Mouse (Mus musculus): ENCODE data around the gene B4galnt3. TPM values are rescaled to one million over a fixed set of nuclear protein-coding genes. Genes with fewer than 3 reads are reported as not detected.

The B4galnt3 gene
- polyA plus RNA-seq, 1 experiment from 2014 or later = 0.18 TPM

DNA sequence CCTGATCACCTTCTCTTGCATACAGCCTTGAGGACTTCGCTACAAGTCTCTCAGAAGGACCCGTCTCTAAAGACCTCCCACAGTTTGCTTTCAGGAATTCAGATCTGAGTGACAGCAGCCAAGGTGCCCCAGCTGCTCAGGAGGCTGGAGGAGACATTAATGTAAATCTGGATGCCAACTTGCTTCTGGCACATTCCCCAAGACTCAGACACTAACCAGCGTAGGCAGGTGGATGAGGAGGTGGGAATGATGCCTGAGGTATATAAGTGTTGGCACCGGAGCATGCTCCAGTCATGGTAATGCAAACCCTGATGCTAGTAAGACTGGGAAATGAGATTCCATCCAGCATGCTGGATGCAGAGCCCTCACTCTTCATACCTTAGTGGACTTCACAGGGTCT lies 129.6 kb downstream of the B4galnt3 start:
- DNase-seq (ENCODE audit: low spot score) (no peak), ATAC-seq (replicated peaks; ENCODE audit: insufficient number of reproducible peaks, low FRiP score, low TSS enrichment, low read depth) (no peak)
- no peaks in the 10 kb centered on the region for H3K4me1 ChIP-seq (ENCODE audit: control insufficient read depth, insufficient read depth, low read length)
- H3K9ac ChIP-seq (replicated peaks; ENCODE audit: low read length) = no peak overlapping the region
- H3K4me2 ChIP-seq (ENCODE audit: low read depth, low read length) = no peak overlapping the region
- H3K36me3 ChIP-seq (replicated peaks; ENCODE audit: control insufficient read depth, insufficient read depth, low read depth, low read length) = no peaks in the 10 kb centered on the region
- no peaks in the 10 kb centered on the region for H3K9me3 ChIP-seq (replicated peaks; ENCODE audit: control insufficient read depth, low read length)
- 86% methylated on average over 4 of the region's 4 CpGs for WGBS
- no peak overlapping the region for H3K27ac ChIP-seq (replicated peaks; ENCODE audit: low read depth, low read length)
- no peak overlapping the region for H3K4me3 ChIP-seq (ENCODE audit: low read depth, low read length)
- no peaks in the 10 kb centered on the region for H3K27me3 ChIP-seq (ENCODE audit: control insufficient read depth, insufficient read depth, low read length)

DNA sequence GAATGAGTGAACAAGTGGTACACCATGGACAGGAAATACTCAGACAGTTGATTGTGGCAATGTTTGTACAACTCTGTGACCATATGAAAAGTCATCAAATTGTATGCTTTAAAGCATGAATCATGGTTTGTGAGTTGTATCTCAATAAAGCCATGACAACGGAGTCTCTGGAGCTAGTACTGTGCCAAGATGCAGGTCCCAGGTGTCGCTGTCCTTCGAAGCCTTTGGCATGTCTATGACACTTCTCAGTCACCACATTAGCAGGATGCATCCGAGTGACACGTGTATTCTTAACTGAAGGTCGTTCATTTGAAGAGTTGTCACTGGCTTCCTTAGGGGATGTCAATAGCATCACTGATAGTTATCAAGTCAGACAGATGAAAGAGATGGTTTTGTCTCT lies 131.4 kb downstream of the B4galnt3 start:
- WGBS = 77% methylated on average over 6 of the region's 6 CpGs
- H3K9ac ChIP-seq (replicated peaks; ENCODE audit: low read length) = no peak overlapping the region
- H3K36me3 ChIP-seq (replicated peaks; ENCODE audit: control insufficient read depth, insufficient read depth, low read depth, low read length) = no peaks in the 10 kb centered on the region
- no peak overlapping the region for H3K4me2 ChIP-seq (ENCODE audit: low read depth, low read length)
- no peak overlapping the region for H3K27ac ChIP-seq (replicated peaks; ENCODE audit: low read depth, low read length)
- H3K27me3 ChIP-seq (ENCODE audit: control insufficient read depth, insufficient read depth, low read length) = no peaks in the 10 kb centered on the region
- no peaks in the 10 kb centered on the region for H3K9me3 ChIP-seq (replicated peaks; ENCODE audit: control insufficient read depth, low read length)
- H3K4me3 ChIP-seq (ENCODE audit: low read depth, low read length) = no peak overlapping the region
- DNase-seq (ENCODE audit: low spot score) (no peak), ATAC-seq (replicated peaks; ENCODE audit: insufficient number of reproducible peaks, low FRiP score, low TSS enrichment, low read depth) (no peak)
- no peaks in the 10 kb centered on the region for H3K4me1 ChIP-seq (ENCODE audit: control insufficient read depth, insufficient read depth, low read length)

DNA sequence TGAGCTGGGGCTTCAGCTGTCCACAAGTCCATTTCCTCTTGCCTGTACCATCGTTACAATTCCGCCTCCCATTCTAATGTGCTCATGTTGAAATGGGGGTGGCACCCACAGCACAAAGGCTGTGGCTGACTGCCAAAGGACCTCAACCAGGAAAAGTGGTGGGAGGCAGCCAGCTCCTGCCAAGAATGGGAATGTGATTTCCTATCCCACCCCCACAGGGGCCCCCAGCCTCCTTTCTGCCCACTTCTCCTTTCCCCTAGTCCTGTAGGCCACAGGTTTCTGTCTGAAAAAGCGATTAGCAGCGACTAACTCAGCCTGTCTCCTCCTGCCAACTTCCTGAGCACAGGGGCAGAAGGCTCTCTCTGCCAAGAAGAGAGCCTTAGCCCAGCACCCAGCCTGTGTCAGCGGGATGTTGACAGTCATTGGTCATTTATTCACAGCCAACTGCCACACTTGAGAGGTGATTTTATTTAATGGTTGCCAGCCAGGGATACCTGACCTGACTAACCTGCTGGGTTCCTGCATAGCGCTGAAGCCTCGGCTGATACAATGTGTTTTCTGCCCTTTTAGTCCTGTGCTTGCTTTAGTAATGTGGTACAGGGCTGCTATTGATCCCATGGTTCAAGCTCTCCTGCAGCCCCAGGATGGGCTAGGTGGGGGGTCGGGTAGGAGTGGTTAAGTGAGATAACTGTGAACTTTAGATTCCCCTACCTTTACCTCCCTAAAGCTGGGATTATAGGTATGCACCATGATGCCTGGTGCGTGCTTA lies 135.0 kb downstream of the B4galnt3 start:
- H3K27me3 ChIP-seq (ENCODE audit: control insufficient read depth, insufficient read depth, low read length) = no peaks in the 10 kb centered on the region
- H3K9me3 ChIP-seq (replicated peaks; ENCODE audit: control insufficient read depth, low read length) = no peaks in the 10 kb centered on the region
- 62% methylated on average over 9 of the region's 9 CpGs for WGBS
- H3K9ac ChIP-seq (replicated peaks; ENCODE audit: low read length) = no peak overlapping the region
- DNase-seq (ENCODE audit: low spot score) (no peak), ATAC-seq (replicated peaks; ENCODE audit: insufficient number of reproducible peaks, low FRiP score, low TSS enrichment, low read depth) (no peak)
- no peaks in the 10 kb centered on the region for H3K36me3 ChIP-seq (replicated peaks; ENCODE audit: control insufficient read depth, insufficient read depth, low read depth, low read length)
- no peak overlapping the region for H3K27ac ChIP-seq (replicated peaks; ENCODE audit: low read depth, low read length)
- H3K4me1 ChIP-seq (ENCODE audit: control insufficient read depth, insufficient read depth, low read length) = no peaks in the 10 kb centered on the region
- no peak overlapping the region for H3K4me2 ChIP-seq (ENCODE audit: low read depth, low read length)
- no peak overlapping the region for H3K4me3 ChIP-seq (ENCODE audit: low read depth, low read length)

DNA sequence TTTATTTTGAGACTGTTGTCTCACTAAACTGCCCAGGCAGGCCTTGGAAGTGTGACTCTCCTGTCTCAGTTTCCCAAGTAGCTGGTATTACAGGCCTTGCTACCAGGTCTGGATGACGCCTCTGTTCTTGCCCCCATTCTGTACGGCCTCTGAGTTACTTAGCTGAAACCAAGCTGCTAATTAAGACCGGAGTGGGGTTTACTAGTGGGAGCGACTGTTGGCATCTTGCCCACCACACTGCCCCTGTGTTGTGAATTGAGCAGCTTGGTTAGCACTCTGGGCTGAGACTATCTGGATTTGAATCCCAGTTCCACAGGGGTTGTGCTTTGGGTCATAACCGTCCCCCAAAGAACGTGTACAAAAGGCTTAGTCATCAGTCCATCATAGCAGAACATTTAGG lies 136.9 kb downstream of the B4galnt3 start:
- H3K9me3 ChIP-seq (replicated peaks; ENCODE audit: control insufficient read depth, low read length) = no peaks in the 10 kb centered on the region
- no peak overlapping the region for H3K4me2 ChIP-seq (ENCODE audit: low read depth, low read length)
- no peak overlapping the region for H3K4me3 ChIP-seq (ENCODE audit: low read depth, low read length)
- H3K27ac ChIP-seq (replicated peaks; ENCODE audit: low read depth, low read length) = no peak overlapping the region
- no peak overlapping the region for H3K9ac ChIP-seq (replicated peaks; ENCODE audit: low read length)
- 78% methylated on average over 6 of the region's 6 CpGs for WGBS
- DNase-seq (ENCODE audit: low spot score) (no peak), ATAC-seq (replicated peaks; ENCODE audit: insufficient number of reproducible peaks, low FRiP score, low TSS enrichment, low read depth) (no peak)
- no peaks in the 10 kb centered on the region for H3K36me3 ChIP-seq (replicated peaks; ENCODE audit: control insufficient read depth, insufficient read depth, low read depth, low read length)
- no peaks in the 10 kb centered on the region for H3K4me1 ChIP-seq (ENCODE audit: control insufficient read depth, insufficient read depth, low read length)
- H3K27me3 ChIP-seq (ENCODE audit: control insufficient read depth, insufficient read depth, low read length) = no peaks in the 10 kb centered on the region

DNA sequence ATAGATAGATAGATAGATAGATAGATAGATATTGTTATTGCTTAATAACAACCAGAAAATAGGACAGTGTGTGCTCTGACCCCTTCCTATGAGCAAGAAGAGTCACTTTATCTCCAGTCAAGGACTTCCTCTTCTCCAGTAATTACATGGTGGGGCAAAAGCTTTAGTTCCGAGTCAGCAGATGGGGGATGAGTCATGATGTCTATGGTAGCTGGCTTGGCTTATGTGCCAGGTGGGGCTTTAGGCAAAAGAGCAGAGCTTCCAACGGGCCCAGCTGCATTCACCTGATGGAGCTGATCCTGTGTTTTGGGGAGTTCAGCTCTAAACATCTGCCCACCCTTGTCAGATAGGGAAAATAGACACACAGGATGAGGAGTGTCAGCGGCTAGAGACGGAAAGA lies 138.8 kb downstream of the B4galnt3 start:
- no peak overlapping the region for H3K27ac ChIP-seq (replicated peaks; ENCODE audit: low read depth, low read length)
- no peaks in the 10 kb centered on the region for H3K36me3 ChIP-seq (replicated peaks; ENCODE audit: control insufficient read depth, insufficient read depth, low read depth, low read length)
- no peak overlapping the region for H3K4me2 ChIP-seq (ENCODE audit: low read depth, low read length)
- no peak for DNase-seq (ENCODE audit: low spot score)
- no peak for ATAC-seq (replicated peaks; ENCODE audit: insufficient number of reproducible peaks, low FRiP score, low TSS enrichment, low read depth)
- no peaks in the 10 kb centered on the region for H3K4me1 ChIP-seq (ENCODE audit: control insufficient read depth, insufficient read depth, low read length)
- no peaks in the 10 kb centered on the region for H3K9me3 ChIP-seq (replicated peaks; ENCODE audit: control insufficient read depth, low read length)
- no peak overlapping the region for H3K9ac ChIP-seq (replicated peaks; ENCODE audit: low read length)
- no peak overlapping the region for H3K4me3 ChIP-seq (ENCODE audit: low read depth, low read length)
- H3K27me3 ChIP-seq (ENCODE audit: control insufficient read depth, insufficient read depth, low read length) = no peaks in the 10 kb centered on the region
- WGBS = 90% methylated on average over 4 of the region's 4 CpGs

DNA sequence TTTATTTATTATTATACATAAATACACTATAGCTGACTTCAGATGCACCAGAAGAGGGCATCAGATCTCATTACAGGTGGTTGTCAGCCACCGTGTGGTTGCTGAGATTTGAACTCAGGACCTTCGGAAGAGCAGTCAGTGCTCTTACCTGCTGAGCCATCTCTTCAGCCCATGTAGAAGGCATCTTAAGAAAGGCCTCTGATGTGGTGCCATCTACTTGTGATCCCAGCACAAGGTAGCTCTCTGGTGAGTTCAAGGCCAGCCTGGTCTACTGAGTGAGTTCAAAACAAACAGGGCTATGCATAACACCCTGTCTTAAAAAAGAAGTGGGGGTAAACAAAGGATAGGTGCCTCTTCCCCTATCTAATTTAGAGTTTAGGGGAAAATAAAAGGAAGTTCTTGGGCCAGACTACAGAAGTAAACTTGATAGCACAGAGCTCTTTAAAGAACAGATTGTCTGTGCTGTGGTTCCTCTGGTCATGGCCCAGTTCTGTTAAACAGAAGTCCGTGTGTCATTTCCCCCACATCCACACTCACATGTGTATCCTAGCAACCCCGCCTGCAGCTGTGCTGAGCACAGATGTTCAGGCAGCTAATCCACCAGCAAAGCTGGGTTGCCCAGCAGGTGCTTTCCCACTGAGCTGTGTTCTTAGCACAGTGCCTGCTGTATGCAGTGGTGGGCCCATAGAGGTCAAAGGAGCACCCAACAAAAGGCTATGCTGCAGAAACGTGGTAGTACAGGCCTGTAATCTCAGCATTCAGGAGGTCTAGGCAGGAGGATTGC lies 139.6 kb downstream of the B4galnt3 start:
- DNase-seq (ENCODE audit: low spot score) (peak; percentile 15), ATAC-seq (replicated peaks; ENCODE audit: insufficient number of reproducible peaks, low FRiP score, low TSS enrichment, low read depth) (no peak)
- H3K4me2 ChIP-seq (ENCODE audit: low read depth, low read length) = no peak overlapping the region
- no peaks in the 10 kb centered on the region for H3K36me3 ChIP-seq (replicated peaks; ENCODE audit: control insufficient read depth, insufficient read depth, low read depth, low read length)
- no peaks in the 10 kb centered on the region for H3K27me3 ChIP-seq (ENCODE audit: control insufficient read depth, insufficient read depth, low read length)
- no peak overlapping the region for H3K4me3 ChIP-seq (ENCODE audit: low read depth, low read length)
- no peak overlapping the region for H3K9ac ChIP-seq (replicated peaks; ENCODE audit: low read length)
- H3K9me3 ChIP-seq (replicated peaks; ENCODE audit: control insufficient read depth, low read length) = no peaks in the 10 kb centered on the region
- WGBS = 64% methylated on average over 5 of the region's 5 CpGs
- H3K27ac ChIP-seq (replicated peaks; ENCODE audit: low read depth, low read length) = no peak overlapping the region
- no peaks in the 10 kb centered on the region for H3K4me1 ChIP-seq (ENCODE audit: control insufficient read depth, insufficient read depth, low read length)

Other genes with a start within 250 kb of the B4galnt3 start
- gene Ninj2, start 201.2 kb downstream of the B4galnt3 start, polyA plus RNA-seq (2014; fragmentation: Nextera tagmentation; extraction: Ambion mirVana) = not detected in 2 replicates
- 0.20 TPM in 1 of 2 replicates, not detected in the other for gene D330020A13Rik, start 195 bp downstream of the B4galnt3 start, polyA plus RNA-seq (2014; fragmentation: Nextera tagmentation; extraction: Ambion mirVana)
- gene Kdm5a, start 69.6 kb upstream of the B4galnt3 start, polyA plus RNA-seq (2014; fragmentation: Nextera tagmentation; extraction: Ambion mirVana) = 54.5 and 55.9 TPM in 2 replicates
- 26.3 and 29.5 TPM in 2 replicates for gene Ccdc77, start 69.8 kb upstream of the B4galnt3 start, polyA plus RNA-seq (2014; fragmentation: Nextera tagmentation; extraction: Ambion mirVana)
- gene Il17ra, start 168.7 kb upstream of the B4galnt3 start, polyA plus RNA-seq (2014; fragmentation: Nextera tagmentation; extraction: Ambion mirVana) = 1.9 and 2.0 TPM in 2 replicates
- gene Tmem121b, start 199.2 kb upstream of the B4galnt3 start, polyA plus RNA-seq (2014; fragmentation: Nextera tagmentation; extraction: Ambion mirVana) = 0.38 and 0.41 TPM in 2 replicates
- gene Hdhd5, start 236.8 kb upstream of the B4galnt3 start, polyA plus RNA-seq (2014; fragmentation: Nextera tagmentation; extraction: Ambion mirVana) = 13.3 and 14.2 TPM in 2 replicates